ENCODE assay signal across 21 mouse cellular contexts in genomic region chr11:81771195-81771895, GRCm38 (mm10).
DNase-seq lines count a peak whose midpoint lies in the region; ATAC-seq lines count a peak whose summit lies in the region.
"Had no signal": no experiment of that assay in that cellular context is flagged by ENCODE, and none has a peak within 500 bp of the region (broad histone marks: within the 10 kb centered on the region; RNA-seq: fewer than 3 reads in every experiment).

No protein-coding gene starts in this region.

- H3K4me2 ChIP-seq in midbrain, embryonic 13.5 days (replicated peaks) = no peak overlapping the region
- H3K4me2 ChIP-seq in midbrain, embryonic 11.5 days = no peak overlapping the region
- no peak overlapping the region for H3K4me2 ChIP-seq in neural tube, embryonic 14.5 days (ENCODE audit: low read depth, low read length)
- H3K4me2 ChIP-seq: heart, embryonic 13.5 days; midbrain, embryonic 15.5 days had no signal

- peak; percentile 40; the same call in 1 of the 2 replicates for ATAC-seq in midbrain, embryonic 13.5 days
- ATAC-seq in midbrain, embryonic 11.5 days (ENCODE audit: low FRiP score) = no peak
- ATAC-seq in neural tube, embryonic 14.5 days (ENCODE audit: low read depth) = peak; percentile 68; the same call in 1 of the 2 replicates
- ATAC-seq: intestine, postnatal 0 days; midbrain, embryonic 15.5 days had no signal

- H3K9me3 ChIP-seq in midbrain, embryonic 13.5 days = no peaks in the 10 kb centered on the region
- no peaks in the 10 kb centered on the region for H3K9me3 ChIP-seq in midbrain, embryonic 11.5 days (ENCODE audit: control insufficient read depth, low read length)
- H3K9me3 ChIP-seq in neural tube, embryonic 14.5 days (ENCODE audit: control insufficient read depth, low read length) = no peaks in the 10 kb centered on the region
- H3K9me3 ChIP-seq: heart, embryonic 13.5 days; midbrain, embryonic 15.5 days had no signal

- no peak overlapping the region for H3K4me3 ChIP-seq in midbrain, embryonic 13.5 days (replicated peaks)
- H3K4me3 ChIP-seq in midbrain, embryonic 11.5 days (ENCODE audit: low read depth, low read length) = no peak overlapping the region
- H3K4me3 ChIP-seq in neural tube, embryonic 14.5 days (ENCODE audit: low read depth, low read length) = no peak overlapping the region
- H3K4me3 ChIP-seq: gastrocnemius, adult 2 months; heart, embryonic 13.5 days; layer of hippocampus, adult 2 months; left cerebral cortex, adult 2 months; midbrain, embryonic 15.5 days had no signal

- no peak for DNase-seq in midbrain, embryonic 11.5 days (ENCODE audit: low spot score, missing footprints)
- peak; percentile 8 for DNase-seq in brain, embryonic 18.5 days (ENCODE audit: low read depth, low spot score)
- peak; percentile 4 for DNase-seq in forelimb bud, embryonic 11.5 days (ENCODE audit: low read depth, low spot score)
- no peak for DNase-seq in thymus, postnatal 14 days
- no peak for DNase-seq in cerebellum, postnatal 36 days
- no peak for DNase-seq in left cerebral cortex, postnatal 4 days
- DNase-seq: adrenal gland, adult 8-10 months; gastrocnemius, adult 2 months; heart, adult 11 months; heart, postnatal 4 days; kidney, postnatal 10 days; lung, adult 18-20 months had no signal

- intact Hi-C loops in left cerebral cortex, postnatal 4 days (cut with DNase I) = loop anchor here (10.0 kb wide), 1 partner anchor 193 kb away; the partner anchor contains the start of gene Asic2

- H3K9ac ChIP-seq in midbrain, embryonic 13.5 days (replicated peaks) = no peak overlapping the region
- H3K9ac ChIP-seq in midbrain, embryonic 11.5 days (ENCODE audit: low read length) = no peak overlapping the region
- no peak overlapping the region for H3K9ac ChIP-seq in neural tube, embryonic 14.5 days (replicated peaks; ENCODE audit: low read depth, low read length)
- H3K9ac ChIP-seq: heart, embryonic 13.5 days; midbrain, embryonic 15.5 days had no signal

- H3K4me1 ChIP-seq in midbrain, embryonic 13.5 days (replicated peaks) = peaks cover 11% of the 10 kb centered on the region
- H3K4me1 ChIP-seq in midbrain, embryonic 11.5 days (ENCODE audit: control insufficient read depth, insufficient read depth, low read length) = no peaks in the 10 kb centered on the region; the same call in 1 of the 2 replicates
- peaks cover 4% of the 10 kb centered on the region; the same call in 1 of the 2 replicates for H3K4me1 ChIP-seq in neural tube, embryonic 14.5 days (ENCODE audit: control insufficient read depth, insufficient read depth, low read length)

- H3K36me3 ChIP-seq in midbrain, embryonic 13.5 days = no peaks in the 10 kb centered on the region
- no peaks in the 10 kb centered on the region for H3K36me3 ChIP-seq in midbrain, embryonic 11.5 days (ENCODE audit: control insufficient read depth, insufficient read depth, low read length)
- H3K36me3 ChIP-seq in neural tube, embryonic 14.5 days (ENCODE audit: control insufficient read depth, insufficient read depth, low read length) = no peaks in the 10 kb centered on the region
- H3K36me3 ChIP-seq: G1E; heart, embryonic 13.5 days; midbrain, embryonic 15.5 days had no signal

- WGBS in midbrain, embryonic 13.5 days = 9% methylated on average over 7 of the region's 7 CpGs
- 12% methylated on average over 7 of the region's 7 CpGs for WGBS in midbrain, embryonic 11.5 days
- WGBS in neural tube, embryonic 14.5 days = 4% methylated on average over 7 of the region's 7 CpGs

- no peak overlapping the region for H3K27ac ChIP-seq in midbrain, embryonic 13.5 days
- no peak overlapping the region for H3K27ac ChIP-seq in midbrain, embryonic 11.5 days (ENCODE audit: low read depth, low read length)
- no peak overlapping the region for H3K27ac ChIP-seq in neural tube, embryonic 14.5 days (ENCODE audit: low read depth, low read length)
- H3K27ac ChIP-seq: gastrocnemius, adult 2 months; heart, embryonic 13.5 days; layer of hippocampus, adult 2 months; left cerebral cortex, adult 2 months; macrophage; midbrain, embryonic 15.5 days had no signal

- no peaks in the 10 kb centered on the region for H3K27me3 ChIP-seq in midbrain, embryonic 13.5 days
- no peaks in the 10 kb centered on the region for H3K27me3 ChIP-seq in midbrain, embryonic 11.5 days (ENCODE audit: control insufficient read depth, insufficient read depth, low read length)
- no peaks in the 10 kb centered on the region for H3K27me3 ChIP-seq in neural tube, embryonic 14.5 days (ENCODE audit: control insufficient read depth, insufficient read depth, low read length)
- H3K27me3 ChIP-seq: heart, embryonic 13.5 days; midbrain, embryonic 15.5 days had no signal

Comparison
In these comparisons a context has a peak if more than half of its experiments do, and no peak if none do; other contexts are left out.
1. DNase-seq: peak in brain, embryonic 18.5 days (single experiment) and forelimb bud, embryonic 11.5 days (single experiment); none in midbrain, embryonic 11.5 days (single experiment), thymus, postnatal 14 days (single experiment), cerebellum, postnatal 36 days (0 of 2) and left cerebral cortex, postnatal 4 days (single experiment).